Mouse (Mus musculus): Measurements from ENCODE around the gene Mark1. TPM values are rescaled to one million over a fixed set of nuclear protein-coding genes. Genes with fewer than 3 reads are reported as not detected.

Mark1 gene
- 10 to 100 TPM; 51.6 to 54.3 TPM for total RNA-seq (2021)

DNA sequence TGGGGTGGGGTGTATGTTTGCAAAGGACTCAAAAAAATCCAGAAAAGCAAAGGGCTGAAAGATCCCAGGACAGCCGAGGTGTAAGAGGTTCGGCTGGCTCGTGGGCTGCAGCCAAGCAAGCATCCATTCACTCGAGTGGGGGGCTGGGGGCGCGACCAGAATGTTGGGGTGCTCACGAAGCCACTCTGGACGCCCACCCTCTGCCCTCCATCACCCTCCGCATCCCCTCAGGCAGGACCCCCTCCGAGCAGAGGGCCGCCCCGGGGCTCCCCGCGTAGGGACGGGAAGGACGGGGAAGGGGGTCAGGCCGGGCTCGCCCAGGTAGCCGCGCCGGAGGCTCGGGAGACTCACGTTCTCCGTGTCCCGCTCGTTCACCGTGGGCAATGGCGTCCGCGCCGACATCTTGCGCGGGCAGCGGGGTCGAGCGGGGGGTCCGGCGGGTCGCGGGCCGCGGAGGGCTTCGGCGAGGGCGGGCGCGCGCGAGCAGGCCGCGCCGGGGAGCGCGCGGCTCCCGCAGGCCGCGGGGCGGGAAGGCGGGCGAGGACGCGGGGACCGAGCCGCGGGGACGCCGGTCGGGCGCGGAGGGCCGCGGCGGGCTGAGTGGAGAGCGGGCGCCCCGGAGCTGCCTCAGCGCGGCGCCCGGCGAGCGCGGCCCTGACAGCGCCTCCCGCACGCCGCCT lies at the start of gene Mark1:
TSS of gene Mark1 (minus strand) at position 500 of the 680 bp plus-strand sequence.
- peak; percentile 44 to 49 for DNase-seq

DNA sequence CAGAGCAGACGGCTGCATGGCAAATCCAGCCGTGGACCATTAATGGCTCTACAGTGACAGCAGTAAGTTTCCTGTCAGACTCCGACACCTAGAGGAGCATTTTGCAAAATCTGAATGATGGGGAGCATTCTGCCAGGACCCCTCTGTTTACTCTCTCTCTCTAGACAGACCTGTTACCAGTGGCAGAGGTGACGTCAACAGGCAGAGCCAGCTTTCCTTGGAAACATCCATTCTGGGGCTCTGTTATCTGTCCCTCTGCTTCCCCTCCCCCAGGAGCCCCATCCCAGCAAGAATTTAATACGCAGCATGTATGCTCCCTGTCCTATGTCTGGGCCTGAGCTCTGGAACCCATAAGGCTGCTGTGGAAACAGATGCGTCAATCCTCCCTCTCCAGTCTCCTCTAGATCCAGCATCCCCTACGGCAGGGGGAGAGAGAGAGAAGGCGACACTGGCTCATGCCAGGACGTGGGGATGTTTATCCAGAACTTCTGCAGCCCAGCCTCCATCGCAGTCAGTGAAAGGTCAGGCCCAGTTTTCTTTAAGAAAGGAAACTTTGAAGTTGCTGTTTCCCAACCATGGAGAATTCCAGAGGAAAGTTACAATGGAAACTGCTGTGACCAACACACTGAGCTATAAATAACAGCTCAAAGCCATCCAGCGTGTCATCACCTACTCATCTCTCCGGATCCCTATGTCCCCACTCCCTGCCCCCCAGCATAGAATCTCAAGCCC lies 48.3 kb upstream of the Mark1 start:
- DNase-seq: no peak

DNA sequence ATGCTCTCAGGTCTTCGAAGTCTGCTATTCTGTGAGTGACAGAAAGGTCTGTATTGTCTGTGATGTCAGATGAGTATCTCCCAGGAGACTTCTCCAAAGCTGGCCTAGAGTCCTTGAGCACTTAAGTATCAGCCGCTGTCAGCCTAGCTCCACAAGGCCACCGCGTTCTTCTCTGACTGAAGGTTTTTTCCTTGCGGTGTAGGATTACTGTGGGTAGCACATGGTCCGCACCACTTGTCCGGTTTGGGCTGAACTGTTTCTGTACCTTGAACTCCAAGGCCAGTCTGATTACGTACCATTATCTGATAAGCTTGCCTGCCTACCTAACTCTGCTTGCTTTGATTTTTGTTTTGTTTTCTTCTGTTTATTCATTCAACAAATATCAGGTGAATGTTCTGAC lies 47.1 kb upstream of the Mark1 start:
- no peak for DNase-seq

DNA sequence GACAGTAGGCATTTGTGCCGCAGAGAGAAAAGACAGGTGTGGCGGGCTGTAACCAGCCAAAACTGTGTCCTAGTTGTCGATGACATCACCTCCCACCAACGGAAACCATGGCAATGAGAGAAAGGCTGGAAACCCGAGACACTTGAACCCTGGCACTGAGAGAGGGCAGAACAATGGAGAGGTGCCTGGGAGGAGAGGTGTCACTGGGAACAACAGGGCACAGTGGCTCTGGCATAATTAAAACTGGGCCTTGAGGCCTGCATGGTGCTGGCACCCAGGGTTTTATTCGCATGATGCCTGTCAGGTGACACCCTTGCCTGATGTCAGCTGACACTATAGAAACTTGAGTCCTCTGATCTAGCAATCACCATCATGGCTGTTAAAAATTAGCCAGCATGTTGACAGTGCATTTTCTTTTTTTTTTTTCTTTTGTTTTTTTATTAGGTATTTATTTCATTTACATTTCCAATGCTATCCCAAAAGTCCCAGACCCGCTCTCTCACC lies 38.9 kb upstream of the Mark1 start:
- DNase-seq: no peak

DNA sequence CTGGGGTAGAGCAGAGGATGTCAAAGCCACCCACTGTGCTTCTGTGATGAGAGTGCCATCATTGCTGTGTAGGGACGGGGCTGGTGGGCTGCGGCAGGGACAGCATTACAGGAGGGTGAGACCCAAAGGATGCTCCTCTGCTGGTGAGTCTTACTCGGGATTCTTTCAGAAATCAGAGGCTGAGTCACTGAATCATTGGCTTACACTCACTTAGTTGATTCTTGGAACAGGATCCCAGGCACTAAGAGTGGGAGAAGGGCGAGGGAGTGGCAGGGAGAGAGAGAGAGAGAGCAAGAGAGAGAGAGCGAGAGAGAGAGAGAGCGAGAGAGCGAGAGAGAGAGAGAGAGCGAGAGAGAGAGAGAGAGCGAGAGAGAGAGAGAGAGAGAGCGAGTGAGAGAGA lies 31.2 kb upstream of the Mark1 start:
- DNase-seq: no peak

DNA sequence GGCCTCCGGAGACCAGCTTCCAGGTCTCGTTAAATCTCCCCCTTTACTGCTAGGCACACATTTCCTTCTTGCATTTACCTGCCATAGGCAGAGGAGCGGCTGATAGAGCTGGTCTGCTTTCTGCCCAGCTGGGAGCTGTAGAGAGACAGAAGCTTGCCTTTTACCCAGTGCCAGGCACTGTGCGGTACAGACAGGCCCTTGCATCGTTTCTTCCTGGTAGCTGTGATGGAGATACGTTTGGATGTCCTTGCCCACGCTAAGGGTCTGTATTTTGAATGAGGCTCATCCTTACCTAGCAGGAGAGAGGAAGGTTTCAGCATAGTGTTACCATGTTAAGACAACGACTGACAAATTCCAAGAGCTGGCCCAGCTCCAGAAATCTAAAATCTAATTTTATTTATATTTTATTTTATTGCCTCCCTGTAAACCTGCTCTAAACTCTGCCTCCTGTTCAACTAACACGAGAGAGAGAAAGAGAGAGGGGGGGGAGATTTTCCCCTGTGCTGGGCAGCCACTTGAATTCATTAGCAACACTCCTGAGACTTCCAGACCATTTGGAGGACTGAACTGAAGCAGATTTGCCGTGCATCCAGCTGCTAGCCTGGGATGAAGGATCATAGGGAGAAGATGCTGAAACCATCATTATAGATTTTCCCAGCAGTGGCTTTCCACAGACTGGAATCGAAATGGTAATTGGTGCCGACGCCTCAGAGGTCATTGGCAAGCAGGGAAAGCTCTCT lies 21.2 kb upstream of the Mark1 start:
- DNase-seq: no peak

DNA sequence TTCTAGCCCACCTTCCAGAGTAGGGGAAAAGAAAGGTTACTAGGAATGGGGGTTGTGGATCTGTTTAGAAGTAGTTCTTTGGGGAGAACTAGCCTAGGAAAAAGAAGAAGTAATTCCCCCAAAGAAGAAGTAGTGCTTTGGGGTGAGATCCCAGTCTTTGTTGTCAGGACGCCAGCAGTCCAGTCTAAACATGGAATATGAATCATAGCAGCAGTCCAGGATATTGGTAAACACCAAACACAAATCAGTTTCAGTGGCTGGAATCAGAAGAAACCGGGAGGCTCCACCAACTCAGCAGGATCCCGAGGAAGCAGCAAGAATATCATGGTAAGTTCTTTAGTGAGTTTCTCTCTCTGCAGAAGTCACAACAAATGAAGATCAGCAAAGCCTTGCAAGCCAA lies 13.2 kb upstream of the Mark1 start:
- DNase-seq: no peak

DNA sequence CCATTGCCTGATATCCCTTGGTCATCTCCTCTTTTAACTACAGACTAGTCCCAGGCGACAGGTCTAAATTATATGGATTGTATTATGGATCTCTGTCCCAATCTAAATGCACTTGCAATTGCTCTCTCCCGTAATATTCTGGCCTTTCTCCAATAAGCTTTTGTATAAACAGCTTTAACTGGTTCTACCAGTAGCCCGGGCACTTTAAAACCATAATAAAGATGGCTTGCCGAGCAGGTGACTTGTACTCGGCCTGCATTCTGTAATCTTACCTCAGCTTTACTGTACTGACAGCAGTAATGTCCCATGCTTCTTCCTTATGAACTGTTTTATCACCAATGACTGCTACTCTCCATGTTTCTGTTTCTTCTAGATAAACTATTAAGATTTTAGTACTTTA lies 7.7 kb upstream of the Mark1 start:
- no peak for DNase-seq

DNA sequence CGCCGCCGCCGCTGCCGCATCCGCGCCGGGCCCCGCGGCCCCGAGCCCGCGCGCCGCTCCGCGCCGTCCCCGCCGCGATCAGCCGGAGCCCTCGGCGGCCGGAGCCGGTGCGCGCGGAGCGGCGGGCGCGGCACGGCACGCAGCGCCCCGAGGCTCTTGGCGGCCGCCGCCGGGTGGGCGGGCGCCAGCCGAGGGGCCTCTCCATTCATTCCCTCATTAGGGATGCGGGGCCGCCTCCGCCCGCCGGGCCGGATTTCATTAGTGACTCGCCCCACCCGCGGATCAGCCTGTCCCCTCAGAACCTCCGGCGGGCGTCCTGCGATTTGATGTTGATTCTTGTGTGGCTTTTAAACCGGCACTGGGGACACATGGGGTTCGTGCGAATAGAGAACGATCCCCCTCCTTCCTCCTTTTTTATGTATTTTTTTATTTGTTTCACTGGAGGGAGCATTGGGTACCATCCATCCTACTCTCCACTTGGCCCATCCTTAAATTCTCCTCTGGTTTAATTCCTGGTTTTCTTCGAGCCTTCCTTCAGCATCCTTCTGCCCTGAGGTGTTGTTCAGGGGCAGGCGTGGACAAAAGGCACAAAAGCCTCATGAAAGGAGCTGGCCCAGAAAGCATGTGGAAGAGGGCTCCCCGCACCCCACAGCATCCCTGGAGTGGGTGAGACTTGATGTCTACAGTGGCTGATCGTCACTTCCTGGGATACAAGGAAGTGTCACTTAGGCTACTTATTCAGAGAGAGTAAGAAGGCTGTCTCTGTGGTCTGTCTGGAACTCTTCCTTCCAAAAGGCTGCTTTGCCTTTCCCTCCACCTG lies 620 bp upstream of the Mark1 start:
- peak; percentile 65 to 71 for DNase-seq

DNA sequence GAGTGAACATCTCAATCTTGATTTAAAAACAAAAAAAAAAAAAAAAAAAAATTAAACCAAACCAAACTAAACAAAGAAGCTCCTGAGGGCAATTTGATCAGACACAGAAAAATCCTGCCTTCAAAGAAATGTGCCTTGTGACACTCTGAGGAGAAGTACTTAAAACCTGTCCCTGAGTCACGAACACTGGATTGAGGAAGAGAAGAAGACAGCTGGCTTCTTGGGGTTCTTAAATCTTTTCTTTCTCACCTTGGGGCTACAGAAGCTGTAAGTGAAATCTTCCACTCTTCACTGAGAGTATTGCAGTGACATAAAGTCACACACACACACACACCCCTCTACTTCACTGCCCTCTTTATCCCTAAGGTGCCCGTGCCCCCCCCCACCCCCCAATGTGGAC lies 739 bp downstream of the Mark1 start:
- DNase-seq: no peak

DNA sequence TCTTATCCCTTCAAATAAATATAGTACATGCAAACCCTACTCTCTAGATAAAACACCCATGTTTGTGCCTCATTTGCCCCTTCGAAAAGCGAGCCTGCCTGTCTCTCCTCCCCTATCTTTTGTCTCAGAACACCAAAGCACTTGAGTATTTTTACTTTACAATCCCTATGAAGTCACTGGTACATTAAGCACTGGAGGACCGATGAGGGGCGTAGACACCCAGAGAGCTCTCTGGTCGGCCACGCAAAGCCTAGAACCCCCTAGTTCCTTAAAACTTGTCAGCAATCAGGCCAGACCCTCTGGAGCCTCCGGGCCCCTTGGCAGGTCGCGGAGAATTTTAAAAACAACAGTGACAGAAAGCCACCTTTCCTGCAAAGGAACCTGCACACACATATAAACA lies 1.2 kb downstream of the Mark1 start:
- DNase-seq: no peak

DNA sequence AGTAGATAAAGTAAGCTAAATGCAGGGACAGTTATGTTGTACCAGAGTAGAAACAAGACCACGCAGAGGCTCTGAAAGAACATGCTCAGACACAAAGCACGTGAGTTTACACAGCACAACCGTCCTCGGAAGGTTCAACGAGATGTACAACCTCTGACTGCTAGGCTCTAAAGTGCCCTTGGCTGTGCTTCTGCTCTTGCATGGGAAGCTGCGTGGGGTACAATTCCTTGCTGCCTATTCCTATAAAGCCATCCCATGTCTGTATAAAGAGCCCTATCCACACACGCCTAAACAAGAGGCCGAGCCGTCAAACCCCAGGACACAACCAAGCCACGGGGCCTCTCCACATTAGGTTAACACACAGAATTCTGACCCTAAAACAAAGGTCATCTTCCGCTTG lies 1.9 kb downstream of the Mark1 start:
- DNase-seq: no peak

DNA sequence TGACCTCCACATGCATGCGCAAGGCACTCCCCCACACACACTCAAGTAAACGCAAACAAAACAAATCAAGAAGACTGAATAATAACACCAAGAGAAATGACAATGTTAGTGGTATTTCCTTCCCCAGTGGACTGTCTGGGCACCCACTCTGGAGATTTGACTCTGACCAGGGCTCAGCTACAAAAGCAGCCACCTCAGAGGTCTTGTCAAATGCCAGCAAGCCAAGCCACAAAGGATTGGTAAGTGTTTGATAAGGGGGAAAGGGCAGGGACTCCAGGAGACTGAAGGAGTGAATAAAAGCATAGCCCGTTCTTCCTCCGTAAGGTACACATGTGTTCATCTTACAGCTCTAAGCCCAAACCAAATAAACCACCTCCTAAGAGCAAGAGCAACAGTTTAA lies 4.0 kb downstream of the Mark1 start:
- no peak for DNase-seq

DNA sequence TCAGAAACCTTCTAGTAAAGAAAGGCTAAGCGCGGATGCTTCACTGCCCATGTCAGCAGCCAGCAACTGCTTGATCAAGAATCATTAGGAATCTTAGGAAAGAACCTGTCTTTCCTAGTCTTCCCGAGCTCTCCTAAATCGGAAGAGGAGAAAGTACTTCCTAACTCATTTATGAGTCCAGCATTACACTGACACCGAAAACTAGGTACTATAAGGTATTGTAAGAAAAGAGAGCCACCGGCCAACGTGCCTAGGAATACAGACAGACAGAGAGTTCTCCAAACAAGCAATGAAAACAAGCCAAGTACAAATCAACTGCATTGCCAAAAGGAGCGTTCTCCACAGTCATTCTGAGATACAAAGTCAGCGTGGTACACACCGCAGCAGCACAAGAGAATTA lies 8.2 kb downstream of the Mark1 start:
- no peak for DNase-seq

DNA sequence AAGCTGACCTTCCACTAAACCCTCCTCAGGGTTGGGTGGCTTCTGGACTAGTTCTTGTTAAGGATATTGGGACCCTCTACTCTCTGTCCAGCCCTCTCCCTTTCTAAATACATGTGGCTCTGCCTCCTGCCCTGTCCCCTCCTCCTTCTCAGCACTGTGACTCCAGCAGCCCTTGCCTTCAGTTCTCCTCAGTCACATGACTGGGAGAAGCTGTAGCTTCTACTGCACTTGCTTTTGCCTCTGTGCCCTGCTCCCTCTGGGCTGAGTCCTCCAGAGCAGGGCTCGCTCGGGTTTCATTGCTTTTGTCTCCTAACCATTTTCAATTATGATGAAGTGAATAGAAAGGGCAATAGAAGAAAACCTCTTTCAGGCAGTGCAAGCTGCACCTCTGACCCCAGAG lies 12.6 kb downstream of the Mark1 start:
- no peak for DNase-seq

DNA sequence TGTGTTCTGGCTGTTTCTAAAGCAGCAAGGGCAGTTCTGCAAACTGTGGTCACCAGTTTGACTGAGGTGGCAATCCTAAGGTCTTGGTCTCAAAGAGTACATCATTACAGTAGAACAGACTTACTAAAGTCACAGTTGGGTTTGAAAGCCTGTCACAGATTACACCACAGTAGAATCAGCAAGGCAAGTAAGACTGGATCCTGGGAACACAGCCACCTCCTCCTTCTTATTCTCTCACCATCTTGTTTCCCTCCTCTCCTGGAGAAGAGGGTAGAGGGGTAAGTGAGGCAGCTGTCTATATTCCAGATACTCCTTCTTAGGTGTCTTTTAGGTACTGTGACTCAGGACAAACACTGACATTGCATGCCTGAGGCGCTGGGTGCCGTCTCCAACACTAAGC lies 14.6 kb downstream of the Mark1 start:
- DNase-seq: no peak

DNA sequence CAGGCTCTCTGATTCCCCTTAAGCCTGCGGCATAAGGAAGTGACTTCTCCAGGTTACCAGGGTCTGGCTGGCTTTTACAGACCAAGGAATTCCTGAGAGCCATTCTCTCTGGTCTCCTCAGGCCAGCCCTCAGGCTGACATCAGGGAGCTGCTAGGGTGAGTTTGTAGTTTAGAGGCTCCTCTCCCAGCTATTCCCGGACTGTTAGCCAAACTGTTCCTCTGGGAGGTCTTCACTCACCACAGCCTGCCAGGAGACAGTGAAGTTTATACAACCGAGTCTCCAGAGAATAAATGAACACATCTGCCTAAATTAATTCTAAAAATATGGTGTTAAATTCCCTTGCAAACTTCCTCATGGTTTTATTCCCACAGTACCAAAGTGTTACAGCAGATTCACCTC lies 15.6 kb downstream of the Mark1 start:
- DNase-seq: no peak

DNA sequence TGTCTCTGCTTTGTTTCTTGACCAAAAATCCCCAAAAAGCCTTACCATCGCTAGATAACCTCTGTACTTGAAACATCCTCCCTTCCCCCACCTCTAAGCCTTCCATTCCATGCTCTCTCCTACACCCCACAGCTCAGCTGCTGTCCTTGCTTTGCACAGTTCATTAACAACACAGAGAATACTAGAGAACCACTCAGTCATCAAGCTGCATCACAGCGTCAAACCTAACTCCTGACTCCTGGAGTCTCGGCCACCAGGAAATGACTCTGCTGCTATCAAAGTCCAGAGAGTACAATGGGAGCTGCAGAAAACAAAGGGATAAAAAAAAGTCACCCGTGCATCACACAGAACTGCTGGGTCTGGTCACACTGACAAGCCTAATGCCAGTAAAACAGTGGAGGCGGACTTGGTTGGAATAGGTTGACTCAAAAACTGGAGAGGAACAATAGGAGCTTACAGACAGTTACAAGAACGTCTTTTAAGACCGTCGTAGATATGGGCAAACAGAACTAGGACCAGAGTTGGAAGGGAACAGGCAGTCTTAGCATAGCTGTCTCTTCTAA lies 27.1 kb downstream of the Mark1 start:
- DNase-seq: no peak

DNA sequence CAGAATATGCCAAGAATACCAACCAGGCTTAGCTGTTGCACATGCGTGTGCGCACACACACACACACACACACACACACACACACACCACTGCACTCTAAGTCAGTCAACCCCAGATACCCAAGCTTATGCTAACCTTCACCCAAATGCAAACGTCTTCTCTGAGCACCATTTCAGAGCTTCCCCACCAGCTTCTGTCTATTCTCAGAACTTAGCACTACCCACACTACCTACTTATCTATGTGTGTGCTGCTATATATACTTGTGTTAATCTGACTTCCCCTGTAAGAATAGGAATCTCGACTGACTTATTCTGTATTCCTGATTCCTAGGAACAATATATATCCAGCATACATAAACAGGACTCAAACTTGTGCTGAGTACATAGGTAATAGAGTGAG lies 30.0 kb downstream of the Mark1 start:
- no peak for DNase-seq

DNA sequence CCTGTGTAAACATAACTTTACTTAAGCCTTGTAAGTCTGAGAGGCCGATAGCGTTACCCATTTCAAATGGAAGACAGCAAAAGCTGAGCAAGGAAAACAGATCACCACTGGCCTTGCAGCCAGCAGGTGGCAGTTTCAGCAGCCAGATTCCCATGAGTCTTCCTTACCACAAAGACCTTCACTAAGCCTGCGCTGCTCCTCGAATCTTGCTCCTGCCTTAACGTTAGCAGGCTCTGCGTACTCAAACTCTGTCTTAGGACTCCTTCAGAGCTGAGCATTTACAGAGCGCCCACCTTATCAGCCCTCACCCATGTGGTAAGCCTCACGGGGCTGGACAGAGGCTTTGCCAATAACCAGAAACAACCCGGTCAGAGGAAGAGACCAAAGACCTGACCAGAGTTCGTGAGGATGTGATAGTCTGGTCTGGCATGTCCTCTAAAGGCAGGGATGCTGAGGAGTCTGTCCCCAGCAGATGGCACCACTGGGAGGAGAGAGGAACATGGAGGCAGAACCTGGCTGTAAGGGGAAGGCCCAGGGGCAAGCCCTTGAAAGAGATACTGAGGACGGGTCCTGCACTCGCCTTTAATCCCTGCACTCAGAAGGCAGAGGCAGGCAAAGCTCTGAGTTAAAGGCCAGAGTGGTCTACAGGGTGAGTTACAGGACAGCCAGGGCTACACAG lies 33.5 kb downstream of the Mark1 start:
- DNase-seq: peak; percentile 28 to 30

DNA sequence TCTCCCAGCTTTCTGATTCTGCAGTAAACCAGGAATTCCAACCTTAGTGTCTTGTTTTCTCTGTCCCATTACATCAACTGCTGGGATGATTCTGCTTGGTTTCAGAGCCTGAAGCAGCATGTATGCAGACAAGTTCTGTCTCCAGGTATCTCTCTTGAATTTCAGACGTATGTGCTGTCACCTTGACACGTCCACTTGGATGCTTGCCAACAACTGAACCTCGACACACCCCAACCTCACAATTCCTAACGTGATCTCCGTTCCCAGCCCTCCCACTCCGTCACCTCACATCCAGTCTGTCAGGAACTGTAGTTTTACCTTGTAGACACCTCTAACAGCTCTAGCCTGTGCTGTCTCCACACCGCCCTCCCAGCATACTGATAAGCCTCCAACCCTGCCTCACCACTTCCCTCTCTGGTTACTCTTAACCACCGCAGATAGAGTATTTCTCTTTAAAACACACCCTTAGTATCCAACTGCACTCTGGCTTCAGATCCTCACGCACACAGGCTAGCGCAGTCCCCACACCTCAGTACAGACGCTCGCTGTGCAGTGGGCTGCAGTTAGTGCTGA lies 36.2 kb downstream of the Mark1 start:
- no peak for DNase-seq

Data from layer of hippocampus, postnatal 36 days (tissue).